Mouse (Mus musculus): ENCODE data around the gene Slamf1. TPM values are rescaled to one million over a fixed set of nuclear protein-coding genes. Genes with fewer than 3 reads are reported as not detected.

Slamf1 gene
- 0.07 TPM in 1 of 2 replicates, not detected in the other for polyA plus RNA-seq (2012; rRNA removed)

DNA sequence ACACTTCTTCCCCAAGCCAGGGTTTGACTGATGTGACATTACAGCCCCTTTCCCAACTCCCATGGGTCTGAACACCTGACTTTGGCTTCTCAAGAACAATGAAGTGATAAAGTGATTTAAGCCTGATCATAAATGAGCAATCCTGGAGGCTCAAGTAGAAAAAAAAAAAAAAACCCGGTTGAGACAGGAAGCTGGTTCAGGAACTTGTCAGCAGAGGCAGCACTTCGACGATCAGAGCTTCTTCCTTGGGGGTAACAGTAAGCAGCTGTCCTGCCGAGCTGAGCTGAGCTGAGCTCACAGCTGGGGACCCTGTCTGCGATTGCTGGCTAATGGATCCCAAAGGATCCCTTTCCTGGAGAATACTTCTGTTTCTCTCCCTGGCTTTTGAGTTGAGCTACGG, at the start of gene Slamf1:
Slamf1 (plus strand) TSS at position 230 of the 400 bp plus-strand sequence.

DNA sequence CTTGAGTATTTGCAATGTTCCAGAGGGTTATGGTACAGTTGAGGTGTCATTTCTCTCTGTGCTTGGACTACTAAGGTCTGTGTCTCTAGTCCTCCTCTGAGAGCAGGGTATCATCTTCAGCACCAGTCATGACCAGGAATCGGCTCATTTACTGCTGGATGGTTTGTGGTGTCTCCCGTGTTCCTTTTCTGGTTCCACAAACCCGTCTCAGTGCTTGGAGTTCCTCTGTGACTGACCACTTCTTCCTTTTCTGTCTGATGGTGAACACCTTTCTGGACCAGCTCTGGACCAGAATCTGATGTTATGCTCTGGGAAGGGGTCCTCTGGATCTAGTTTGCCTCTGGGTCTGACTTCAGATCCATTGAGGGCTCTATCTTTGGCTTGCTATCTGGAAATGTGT, 72.6 kb downstream of the Slamf1 start, which contains the start of gene Cd84:
Cd84 (plus strand) TSS at position 210 of the 400 bp plus-strand sequence.

Other genes starting within 250 kb of the Slamf1 start
- 0.96 and 2.1 TPM in 2 replicates for gene Itln1, start 231.8 kb upstream of the Slamf1 start, polyA plus RNA-seq (2012; rRNA removed)
- 0.40 and 0.47 TPM in 2 replicates for gene Cd244a, start 207.9 kb upstream of the Slamf1 start, polyA plus RNA-seq (2012; rRNA removed)
- 1.4 and 1.8 TPM in 2 replicates for gene Ly9, start 159.7 kb upstream of the Slamf1 start, polyA plus RNA-seq (2012; rRNA removed)
- 0.86 and 0.90 TPM in 2 replicates for gene Slamf7, start 114.1 kb upstream of the Slamf1 start, polyA plus RNA-seq (2012; rRNA removed)
- gene Cd48, start 85.1 kb upstream of the Slamf1 start, polyA plus RNA-seq (2012; rRNA removed), result 2.7 and 4.0 TPM in 2 replicates
- 0.77 and 1.1 TPM in 2 replicates for gene Cd84, start 72.6 kb downstream of the Slamf1 start, polyA plus RNA-seq (2012; rRNA removed)
- 0.31 and 0.79 TPM in 2 replicates for gene Gm10521, start 128.5 kb downstream of the Slamf1 start, polyA plus RNA-seq (2012; rRNA removed)
- 0.13 TPM in 1 of 2 replicates, not detected in the other for gene Slamf6, start 150.4 kb downstream of the Slamf1 start, polyA plus RNA-seq (2012; rRNA removed)